Mouse (Mus musculus) right cerebral cortex, postnatal 36 days (tissue): Measurements from ENCODE around the gene Urm1.

Experiments
- DNase-seq, 2 experiments: peaks; one replicate each; pipeline ENCODE4 v3.0.0; 2022; ENCODE audit warnings: low spot score in 2 of 2, mixed read lengths in 1 of 2

The Urm1 gene

DNA sequence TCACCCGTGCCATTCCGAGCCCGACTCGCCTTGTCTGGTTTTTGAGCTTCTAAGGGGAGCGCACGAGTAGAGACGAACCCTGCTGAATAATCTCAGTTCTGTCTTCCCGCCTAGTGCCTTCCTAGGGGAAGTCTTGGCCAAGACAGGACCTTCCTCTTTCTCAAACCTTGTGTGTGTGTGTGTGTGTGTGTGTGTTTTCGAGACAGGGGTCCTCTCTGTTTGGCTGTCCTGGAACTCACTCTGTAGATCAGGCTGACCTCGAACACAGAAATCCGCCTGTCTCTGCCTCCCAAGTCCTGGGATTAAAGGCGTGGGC, 7.8 kb downstream of the Urm1 start:
- no peak for DNase-seq

DNA sequence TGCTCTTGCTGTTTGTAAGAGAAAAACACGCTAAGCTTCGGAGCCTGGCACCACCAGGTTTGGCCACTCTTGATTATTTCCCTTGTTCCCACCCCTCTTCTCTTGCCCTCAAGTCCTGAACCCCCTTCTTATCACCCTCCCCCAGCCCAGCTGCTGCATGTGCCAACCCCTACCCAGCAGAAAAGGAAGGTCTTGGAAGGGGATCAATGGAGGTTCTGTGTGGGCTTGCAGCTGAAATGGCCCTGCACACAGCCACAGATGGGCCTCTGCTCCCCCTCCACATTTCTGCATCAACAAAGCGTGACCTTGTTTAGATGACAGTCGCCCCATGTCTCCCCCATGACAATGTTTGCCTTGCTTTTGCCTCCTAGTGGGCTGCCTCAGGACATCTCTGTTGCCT, 11.2 kb downstream of the Urm1 start:
- peak in 1 of 2 experiments; percentile 36 for DNase-seq

DNA sequence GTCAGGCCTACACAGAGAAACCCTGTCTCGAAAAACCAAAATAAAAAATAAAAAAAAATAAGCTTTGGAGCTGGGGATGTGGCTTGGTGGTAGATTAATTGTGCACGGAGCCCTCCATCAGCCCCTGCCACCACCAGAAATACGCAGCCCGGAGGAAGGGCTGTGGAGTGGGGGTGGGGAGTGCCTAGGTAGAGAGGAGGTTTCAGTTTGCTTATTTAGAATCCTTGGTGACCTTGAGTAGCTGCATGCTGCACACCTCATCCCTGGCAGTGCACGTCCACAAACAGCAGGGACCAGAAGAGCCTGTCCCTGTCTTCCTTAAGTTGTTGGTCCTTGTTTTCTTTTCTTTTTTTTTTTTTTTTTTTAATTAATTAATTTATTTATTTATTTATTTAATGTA, 13.9 kb downstream of the Urm1 start:
- DNase-seq = no peak

DNA sequence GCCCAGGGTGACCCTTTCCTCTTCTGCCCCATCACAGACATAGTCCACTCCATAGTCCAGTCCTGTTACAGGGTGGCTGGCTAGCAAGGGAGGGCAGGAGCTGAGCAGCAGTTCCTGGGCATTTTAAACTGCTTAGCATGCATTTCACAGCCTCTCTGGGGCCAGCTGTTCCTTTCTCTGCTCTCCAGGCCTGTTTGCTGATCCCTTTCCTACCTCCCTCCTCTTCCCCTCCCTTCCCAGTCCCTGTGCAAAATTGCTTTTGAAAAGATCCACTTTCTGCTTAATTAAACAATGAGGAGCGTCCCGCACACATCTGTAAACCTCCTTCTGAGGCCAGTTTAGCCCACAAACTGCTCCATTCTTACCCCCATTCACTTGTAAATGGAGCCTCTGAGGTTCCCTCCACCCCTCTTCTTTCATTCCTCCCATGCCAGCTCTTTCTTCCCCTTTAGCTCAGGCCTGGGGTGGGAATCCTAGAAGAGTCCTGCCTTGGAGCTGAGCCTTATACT, 15.6 kb downstream of the Urm1 start:
- no peak for DNase-seq

DNA sequence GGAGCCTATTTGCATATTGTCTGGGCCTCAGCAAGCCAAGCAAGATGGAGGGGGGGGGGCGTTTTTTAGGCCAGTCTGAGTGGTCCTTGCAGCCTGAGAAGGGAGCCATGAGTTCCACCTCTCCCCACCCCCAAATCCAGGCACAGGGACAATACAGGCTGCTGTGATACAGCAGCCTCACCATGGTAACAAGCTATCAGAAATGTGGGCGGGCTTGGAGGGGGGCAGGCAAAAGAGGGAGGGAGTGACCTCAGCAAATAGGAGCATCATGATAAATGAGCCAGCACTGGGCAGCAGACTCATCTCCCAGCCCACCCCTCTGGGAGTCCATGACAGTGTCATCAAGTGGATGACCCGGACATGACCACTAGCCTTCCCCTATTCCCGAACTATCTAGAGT, 19.6 kb downstream of the Urm1 start:
- DNase-seq = no peak

DNA sequence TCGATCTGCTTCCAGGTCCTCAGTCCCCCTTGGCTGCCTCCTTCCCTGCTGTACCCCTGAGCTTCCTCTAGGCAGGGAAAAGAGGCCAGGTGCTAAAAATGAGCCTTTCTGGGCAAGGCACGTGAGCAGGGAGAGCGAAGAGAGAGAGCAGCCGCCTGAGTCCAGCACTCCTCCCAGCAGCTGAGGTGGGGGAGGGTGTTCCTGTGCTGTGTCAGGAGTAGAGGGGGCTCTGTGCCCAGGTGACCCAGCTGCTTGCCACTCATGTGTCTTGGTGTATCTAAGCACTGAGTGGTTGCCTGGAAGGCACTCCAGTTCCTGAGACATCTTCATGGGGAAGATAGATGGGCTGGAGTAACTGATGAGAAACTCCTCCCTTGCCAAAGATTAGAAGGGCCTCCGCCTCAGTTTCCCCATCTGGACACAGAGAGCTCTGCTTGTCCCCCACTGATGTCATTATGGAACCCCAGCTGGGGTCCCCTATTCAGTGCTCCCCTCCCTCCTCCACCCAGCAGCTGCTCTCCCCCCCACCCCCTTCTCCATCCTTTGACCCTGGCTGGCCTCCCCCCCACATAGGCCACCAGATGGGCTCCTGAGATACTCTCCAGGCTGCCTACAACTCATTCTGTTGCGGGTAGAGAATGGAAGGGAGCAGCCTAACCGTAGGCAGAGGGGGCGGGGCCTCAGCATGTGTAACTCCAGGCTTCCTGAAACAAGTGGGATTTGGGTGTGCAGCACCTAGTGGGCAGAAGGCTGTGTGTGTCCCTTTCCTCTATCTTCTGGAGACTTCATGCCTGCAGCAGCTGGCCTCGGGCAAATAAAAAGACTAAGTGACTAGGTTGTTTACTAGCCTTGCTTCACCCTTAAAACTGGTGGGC, 23.6 kb downstream of the Urm1 start:
- peak; percentile 48 to 59 for DNase-seq

DNA sequence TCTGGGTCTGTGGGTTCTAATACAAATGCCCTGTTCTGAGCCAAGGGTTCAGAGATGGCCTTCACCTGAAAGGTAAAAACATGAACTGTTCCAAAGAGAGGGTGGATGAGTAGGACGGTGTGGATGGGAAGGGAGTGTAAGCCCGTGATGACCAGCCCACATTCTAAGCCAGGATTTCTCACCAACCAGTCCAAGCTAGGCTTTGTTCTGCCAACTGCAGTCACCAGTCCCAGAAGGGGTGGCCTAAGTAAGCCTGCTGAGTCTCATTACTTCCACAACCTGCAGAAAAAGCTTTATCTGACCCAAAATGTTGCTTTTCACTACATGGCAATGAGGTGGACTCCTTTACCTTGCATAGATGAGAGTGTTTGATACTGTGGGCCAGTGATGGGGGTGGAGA, 24.2 kb downstream of the Urm1 start:
- DNase-seq = no peak

DNA sequence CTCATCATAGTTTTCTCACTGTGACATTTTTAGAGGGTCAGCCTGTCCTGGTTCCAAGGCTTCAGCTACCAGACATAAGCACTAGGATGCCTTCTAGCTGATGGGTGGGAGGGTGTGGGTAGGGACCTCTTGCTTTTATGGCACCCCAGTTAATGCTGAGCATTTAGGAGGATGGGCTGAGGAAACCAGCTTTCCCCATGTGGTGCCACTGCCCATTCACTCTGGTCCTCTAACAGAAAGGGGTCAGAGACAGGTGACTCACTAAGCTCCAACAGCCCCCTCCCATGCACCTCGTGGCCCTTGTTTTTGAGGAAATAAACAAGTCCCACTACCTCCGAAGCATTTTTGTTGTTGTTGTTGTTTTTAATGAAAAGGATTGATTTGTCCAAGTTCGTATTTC, 24.8 kb downstream of the Urm1 start:
- no peak for DNase-seq

DNA sequence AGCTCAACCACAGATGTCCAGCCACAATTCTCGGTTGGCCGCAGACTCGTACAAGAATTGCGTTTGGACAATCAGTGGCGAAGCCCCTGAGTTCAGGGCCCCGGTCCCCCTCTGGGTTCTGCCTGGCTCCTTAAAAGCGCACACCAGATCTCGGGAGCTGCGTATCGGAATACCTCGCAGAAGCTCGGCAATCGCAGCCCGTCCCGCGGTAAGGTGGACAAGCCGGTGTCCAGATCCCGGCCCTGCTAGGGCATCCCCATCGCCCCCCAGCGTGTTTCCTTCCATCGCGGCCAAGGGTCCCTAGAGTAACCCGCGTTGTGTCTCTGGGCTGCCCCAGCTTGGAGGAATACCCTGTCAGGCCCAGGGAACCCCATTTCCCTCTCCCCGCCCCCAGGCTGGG, 25.8 kb downstream of the Urm1 start:
- DNase-seq = no peak

DNA sequence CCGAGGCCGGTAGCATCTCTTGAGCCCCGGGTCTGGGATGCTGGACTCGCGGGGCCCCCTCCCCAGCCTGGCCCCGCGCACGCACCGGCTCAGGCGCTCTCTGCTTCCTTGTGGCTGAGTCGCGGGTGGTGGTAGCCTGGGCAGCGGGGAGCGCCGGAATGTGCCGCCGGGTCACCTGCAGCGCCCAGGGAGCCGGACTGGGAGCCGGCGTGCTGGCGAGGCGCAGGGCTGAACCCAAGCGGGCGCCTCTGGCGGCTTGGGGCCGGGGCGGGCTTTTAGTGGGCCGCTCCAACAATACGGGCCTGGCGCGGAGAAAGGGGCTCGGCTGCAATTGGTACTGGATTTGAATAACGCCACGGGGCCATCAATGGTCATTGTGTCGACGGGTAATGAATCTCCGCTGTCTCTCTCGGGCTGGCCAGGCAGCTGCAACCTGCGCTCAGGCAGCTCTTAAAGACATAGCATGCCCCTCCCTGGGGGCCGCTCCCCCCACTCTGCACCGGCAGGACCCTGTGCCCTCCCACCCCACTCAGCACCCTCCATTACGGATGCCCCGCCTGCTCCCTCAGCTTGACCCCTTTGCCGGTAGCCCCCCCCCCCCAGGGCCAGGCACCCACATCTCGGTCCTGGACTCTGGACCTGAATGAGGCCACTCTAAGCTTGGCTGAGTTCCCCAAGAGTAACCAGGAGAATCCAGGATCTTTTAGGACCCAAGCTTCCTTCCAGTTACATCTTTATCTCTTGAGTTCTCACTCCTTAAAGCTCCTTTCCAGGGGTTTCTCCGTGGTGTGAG, 26.4 kb downstream of the Urm1 start:
- peak in 1 of 2 experiments; percentile 34 for DNase-seq

DNA sequence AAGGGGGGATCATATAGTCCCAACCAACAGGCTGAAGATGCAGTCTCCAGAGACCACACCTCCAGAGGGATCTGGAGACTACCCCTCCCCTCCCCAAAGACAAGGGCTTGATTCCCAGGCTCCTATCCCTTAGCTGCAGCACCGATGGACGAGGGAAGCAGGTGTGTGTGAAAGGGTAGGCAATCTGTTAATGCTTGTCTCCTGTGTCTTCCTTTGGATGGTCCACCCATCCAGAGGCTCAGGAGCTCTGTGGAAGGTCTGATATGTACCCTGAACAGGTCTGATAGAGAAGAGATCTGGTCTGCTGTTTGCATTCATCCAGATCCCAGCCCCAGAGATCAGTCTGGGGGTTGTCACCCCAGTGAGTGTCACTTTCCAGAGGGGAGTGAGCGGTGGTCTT, 27.0 kb downstream of the Urm1 start:
- no peak for DNase-seq

DNA sequence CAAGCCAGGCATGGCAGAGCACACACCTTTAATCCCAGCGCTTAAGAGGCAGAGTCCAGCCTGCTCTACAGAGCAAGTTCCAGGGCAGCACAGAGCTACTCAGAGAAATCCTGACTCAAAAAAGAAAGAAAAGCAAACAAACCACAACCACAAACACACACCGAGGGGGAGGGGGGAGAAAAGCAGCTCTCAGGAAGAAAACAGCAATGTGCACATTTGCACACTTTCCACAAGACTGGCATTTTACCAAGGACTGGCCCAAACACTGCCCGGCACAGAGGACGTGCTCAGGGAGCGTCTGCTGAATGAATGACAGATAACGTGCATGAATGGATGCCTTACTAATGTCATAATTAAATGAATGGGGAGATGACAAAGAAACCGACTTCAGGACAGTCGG, 29.2 kb downstream of the Urm1 start:
- no peak for DNase-seq

DNA sequence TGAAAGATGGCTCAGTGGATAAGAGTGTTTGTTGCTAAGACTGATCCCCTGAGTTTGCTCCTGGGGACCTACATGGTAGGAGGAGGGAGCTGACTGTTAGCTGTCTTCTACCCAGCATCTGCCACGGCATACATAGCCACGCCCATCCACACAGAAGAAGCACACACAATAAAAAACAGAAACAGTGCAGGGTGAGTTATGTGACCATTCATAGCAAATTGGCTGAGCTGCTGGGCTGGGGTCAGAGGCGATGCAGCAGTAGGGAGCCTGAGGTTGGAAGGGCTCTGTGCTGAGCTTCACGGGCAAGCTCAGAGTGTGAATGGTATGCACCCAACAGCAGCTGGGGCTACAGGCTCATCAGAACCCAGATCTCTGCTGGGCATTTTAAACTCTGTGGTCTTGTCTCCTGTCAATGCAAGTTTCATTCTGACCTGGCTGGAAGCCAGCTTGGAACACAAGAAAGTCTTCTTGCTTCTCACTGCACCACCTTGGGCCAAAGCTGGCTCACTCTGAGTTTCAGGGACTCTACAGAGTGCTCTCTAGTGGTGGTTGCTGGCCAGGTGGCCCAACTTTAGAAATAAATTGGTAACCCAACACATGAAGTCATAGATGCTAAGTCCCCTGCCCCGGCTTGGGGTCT, 30.1 kb downstream of the Urm1 start:
- DNase-seq = no peak

DNA sequence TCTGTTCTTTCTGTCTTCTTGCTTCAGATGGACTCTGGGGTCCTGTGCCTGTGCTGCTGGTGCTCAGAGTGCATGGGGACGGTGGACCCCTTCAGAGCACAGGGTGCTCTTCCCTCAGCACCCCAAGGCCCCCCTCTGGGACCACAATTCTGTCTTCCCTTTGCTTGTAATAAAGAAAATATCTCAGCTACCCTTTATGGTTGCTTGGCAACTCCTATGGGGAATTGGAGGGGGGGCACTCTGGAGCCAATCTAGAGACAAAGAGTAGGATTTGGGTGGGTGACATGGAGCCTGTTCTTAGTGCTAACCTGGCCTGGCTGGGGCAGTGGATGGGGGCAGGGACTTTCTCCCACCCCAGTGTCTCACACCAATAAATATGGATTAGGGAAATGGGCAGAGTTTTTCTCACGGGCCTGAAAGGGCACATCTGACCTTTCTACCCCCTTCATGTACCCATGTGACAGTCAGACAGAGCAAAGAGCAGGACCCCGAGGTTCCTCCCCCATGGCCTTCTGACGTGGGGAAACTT, 33.1 kb downstream of the Urm1 start:
- DNase-seq = no peak

DNA sequence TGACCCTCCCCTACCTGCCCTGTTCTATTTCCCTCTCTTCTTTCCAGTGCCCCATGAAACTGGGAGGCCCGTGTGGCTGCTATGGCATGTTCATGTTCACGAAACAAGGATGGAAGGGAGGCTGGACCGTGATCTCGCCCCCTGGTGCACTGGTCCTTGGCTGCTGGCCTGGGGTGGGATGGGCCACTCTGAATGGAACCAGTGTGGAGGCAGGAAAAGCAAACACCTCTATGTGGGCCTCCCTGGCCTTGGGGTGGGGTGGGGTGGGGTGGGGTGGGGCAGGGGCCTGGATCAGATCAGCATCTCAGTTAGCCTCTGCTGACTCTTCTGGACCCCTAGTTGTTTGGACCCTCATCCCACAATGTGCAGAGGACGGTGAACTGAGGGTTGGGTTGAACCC, 33.9 kb downstream of the Urm1 start:
- no peak for DNase-seq

DNA sequence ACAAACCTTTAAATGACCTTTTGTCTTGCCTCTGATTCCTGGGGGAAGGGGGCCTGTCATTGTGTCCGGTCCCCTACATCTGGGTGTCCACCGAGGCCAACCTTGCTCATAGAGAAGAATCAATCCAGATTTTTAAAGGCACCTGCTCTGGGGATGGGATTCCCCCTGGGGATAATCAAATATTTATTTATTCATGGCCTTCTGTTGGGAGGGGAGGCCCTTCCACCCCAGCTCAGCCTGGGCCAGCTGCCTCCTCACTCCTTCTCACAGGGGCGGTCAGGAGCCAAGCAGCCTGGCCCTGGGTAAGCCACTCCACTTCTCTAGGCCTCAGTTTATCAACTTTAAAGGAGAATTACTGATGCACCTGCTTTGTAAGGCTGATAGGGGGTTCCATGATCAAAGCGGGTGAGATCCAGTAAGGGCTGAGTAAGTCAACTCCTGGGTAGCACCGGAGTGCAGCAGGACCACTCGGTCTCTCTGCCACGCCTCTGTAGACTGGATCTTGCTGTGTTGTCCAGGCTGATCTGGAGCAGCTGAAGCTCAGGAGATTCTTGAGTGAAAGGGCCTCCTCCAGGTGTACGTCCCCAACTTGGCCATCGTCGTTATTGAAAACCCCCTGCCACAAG, 35.8 kb downstream of the Urm1 start:
- no peak for DNase-seq

DNA sequence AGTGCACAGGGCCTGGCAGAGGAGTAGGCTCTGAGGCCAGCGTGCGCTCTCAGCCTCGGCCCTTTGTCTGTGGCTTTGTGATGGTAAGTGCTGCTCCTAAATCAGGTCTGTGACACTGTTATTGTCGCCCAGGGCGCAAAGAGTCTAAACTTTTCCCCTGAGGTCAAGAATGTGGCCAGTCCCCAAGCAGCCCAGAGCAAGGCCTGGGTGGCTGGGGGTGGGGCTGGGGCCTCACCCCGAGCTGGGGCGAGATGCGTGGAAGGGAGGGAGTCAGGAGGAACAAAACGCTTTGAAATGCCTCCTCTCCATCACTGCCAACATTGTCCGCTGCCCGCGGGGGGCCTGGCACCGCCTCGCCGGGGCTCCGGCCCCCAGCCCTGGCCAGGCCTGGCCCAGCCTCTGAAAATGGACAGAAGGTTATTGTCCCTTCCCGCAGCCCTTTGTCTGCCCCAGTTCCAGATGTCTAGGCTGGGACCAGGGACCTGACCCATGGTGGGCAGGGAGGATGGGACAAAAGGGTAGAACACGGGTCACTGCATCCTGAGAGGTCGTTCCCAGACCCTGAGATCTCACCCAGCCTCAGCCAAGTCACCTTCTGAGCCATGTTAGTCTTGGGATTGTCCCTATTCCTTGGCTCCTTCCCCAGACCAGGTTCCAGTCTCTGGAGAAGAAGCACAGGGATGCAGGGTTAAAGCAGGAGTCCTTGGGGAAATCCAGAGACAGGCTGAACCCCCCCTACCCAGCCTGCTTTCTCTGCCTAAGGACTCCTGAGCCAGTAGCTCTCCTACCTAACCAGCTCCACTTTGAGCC, 36.8 kb downstream of the Urm1 start:
- no peak for DNase-seq

DNA sequence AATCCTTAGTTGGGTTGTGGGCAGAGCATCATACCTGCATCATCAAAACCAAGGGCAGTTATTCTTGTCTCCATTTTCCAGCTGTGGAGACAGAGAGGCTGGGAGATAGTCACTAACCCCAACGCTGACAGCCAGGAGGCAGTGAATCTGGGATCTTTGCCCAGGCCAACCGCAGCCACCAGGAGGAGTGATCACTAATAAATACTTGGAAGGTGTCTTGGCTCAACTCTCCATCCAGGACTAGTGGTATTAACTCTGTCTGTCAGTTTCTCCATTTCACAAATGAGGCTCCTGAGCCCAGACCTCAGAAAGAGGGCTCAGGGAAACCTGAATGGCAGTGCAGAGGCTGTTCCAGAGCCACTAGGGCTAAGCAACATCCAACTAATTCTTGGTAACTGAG, 37.5 kb downstream of the Urm1 start:
- no peak for DNase-seq

DNA sequence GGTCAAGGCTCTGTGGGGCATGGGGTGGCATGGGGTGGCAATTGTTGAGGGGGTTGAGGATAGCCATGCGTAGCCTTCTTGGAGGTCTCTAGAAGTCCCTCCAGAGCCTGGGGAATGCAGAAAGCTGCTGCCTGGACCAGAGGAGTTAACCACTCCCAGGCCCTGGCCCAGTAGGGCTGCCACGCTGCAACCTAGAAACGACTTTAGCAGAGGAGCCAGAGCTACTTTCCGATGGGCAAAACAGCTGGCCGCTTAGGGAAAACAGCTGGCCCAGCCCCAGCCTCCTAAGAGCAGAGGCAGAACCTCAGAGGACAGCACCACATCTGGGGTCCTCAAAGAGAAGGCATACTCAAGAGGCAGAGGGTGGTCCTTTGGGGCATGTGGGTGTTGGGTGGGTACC, 38.1 kb downstream of the Urm1 start:
- no peak for DNase-seq

DNA sequence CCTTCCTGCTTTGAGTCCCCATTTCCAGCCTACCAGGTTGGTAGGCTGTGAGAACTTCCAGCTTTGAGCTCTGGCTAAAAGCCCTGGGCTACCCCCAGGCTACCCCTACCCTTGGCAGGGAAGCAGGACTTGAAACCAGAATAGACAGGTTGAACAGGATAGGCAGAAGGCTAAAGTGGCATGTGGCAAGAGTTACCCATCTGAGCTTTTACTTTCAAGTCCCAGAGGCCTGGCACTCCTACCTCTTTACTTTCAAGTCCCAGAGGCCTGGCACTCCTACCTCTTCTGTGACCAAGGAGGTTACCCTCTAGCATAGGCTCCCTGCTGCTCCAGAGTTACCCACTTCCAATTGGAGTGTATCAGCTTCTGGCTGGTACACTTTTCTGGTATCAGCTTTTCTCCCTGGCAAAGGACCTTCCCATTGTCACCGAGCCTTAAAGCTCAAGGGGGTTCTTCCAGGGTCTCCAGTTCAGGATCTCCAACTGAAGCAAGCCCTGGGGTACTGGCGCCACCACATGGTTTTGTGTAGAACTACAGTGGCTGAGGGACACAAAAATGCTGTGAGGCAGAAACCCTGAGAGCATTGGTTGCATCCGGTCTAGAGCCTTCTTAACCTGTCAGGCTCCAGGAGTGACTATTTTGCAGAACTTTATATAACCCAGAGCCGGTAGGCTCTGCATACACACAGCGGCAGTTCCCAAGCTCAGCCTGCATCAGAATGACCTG, 39.0 kb downstream of the Urm1 start:
- no peak for DNase-seq
